Mouse (Mus musculus) cerebellum, postnatal 14 days (tissue): ENCODE measurements at regions not wholly inside any gene's neighbourhood (a gene's known extent, or its start where the extent isn't known, plus 50 kb on each side); places are given as distances from the start of the nearest gene placed in this dataset.

Experiments used
- DNase-seq, 2 experiments: peaks; one replicate each; pipeline ENCODE4 v3.0.0; 2021; ENCODE audit warnings: mixed read lengths in 2 of 2

GRCm38 (mm10) chr13:47413261-47413660 is 290.8 kb downstream of the Rnf144b start:
- DNase-seq, result no peak

GRCm38 (mm10) chr13:47413940-47414339 is 291.5 kb downstream of the Rnf144b start:
- peak; percentile 38 to 43 for DNase-seq

GRCm38 (mm10) chr13:47429856-47430365 is 307.5 kb downstream of the Rnf144b start:
- no peak for DNase-seq

GRCm38 (mm10) chr13:47430409-47430808 is 308.0 kb downstream of the Rnf144b start:
- no peak for DNase-seq

GRCm38 (mm10) chr13:47435631-47436030 is 313.2 kb downstream of the Rnf144b start:
- DNase-seq, result no peak

- DNase-seq, result peak; percentile 46 to 64
These were observed 322.4 kb downstream of the Rnf144b start for GRCm38 (mm10) chr13:47444876-47445275.

GRCm38 (mm10) chr13:47452186-47452760 is 329.8 kb downstream of the Rnf144b start:
- DNase-seq, result no peak

GRCm38 (mm10) chr13:47462148-47462547 is 339.7 kb downstream of the Rnf144b start:
- DNase-seq, result no peak

- no peak for DNase-seq
These were observed 349.2 kb downstream of the Rnf144b start for GRCm38 (mm10) chr13:47471543-47472213.

GRCm38 (mm10) chr13:47480159-47480558 is 357.7 kb downstream of the Rnf144b start:
- no peak for DNase-seq

GRCm38 (mm10) chr13:47484819-47485218 is 362.4 kb downstream of the Rnf144b start:
- no peak for DNase-seq

GRCm38 (mm10) chr13:47486111-47486510 is 363.7 kb downstream of the Rnf144b start:
- no peak for DNase-seq

GRCm38 (mm10) chr13:47486658-47487057 is 364.2 kb downstream of the Rnf144b start:
- no peak for DNase-seq

GRCm38 (mm10) chr13:47505380-47505955 is 383.0 kb downstream of the Rnf144b start:
- DNase-seq, result no peak

GRCm38 (mm10) chr13:47532935-47533334 is 410.5 kb downstream of the Rnf144b start:
- DNase-seq, result no peak

- DNase-seq, result no peak
These were observed 414.7 kb downstream of the Rnf144b start for GRCm38 (mm10) chr13:47537156-47537555.

GRCm38 (mm10) chr13:47549626-47550025 is 427.2 kb downstream of the Rnf144b start:
- no peak for DNase-seq

GRCm38 (mm10) chr13:47552251-47552650 is 429.8 kb downstream of the Rnf144b start:
- no peak for DNase-seq

GRCm38 (mm10) chr13:47554198-47554597 is 431.7 kb downstream of the Rnf144b start:
- DNase-seq, result no peak

GRCm38 (mm10) chr13:47557196-47557974 is 434.9 kb downstream of the Rnf144b start:
- DNase-seq, result peak; percentile 3 to 5

GRCm38 (mm10) chr13:47562836-47563235 is 440.4 kb downstream of the Rnf144b start:
- no peak for DNase-seq

GRCm38 (mm10) chr13:47576516-47576915 is 454.1 kb downstream of the Rnf144b start:
- peak; percentile 2 to 20 for DNase-seq

GRCm38 (mm10) chr13:47580144-47580543 is 457.7 kb downstream of the Rnf144b start:
- DNase-seq, result no peak
